Mouse (Mus musculus) testis, adult 2 months (tissue): ENCODE data around the gene Manba.

Experiments
- CTCF ChIP-seq: fragments of 200-500 bp; IDR thresholded peaks from 2 replicates; pipeline ENCODE4 v1.5.1; 2012; ENCODE audit warnings: low read depth, mild to moderate bottlenecking, inconsistent platforms, low read length, moderate library complexity; ENCODE audit not compliant: control insufficient read depth, insufficient read depth, insufficient replicate concordance
- POLR2A ChIP-seq: fragments of 200-500 bp; IDR thresholded peaks from 2 replicates; pipeline ENCODE4 v1.6.1; 2012; ENCODE audit warnings: low read depth, mild to moderate bottlenecking, inconsistent platforms, low read length, moderate library complexity; ENCODE audit not compliant: control insufficient read depth

DNA sequence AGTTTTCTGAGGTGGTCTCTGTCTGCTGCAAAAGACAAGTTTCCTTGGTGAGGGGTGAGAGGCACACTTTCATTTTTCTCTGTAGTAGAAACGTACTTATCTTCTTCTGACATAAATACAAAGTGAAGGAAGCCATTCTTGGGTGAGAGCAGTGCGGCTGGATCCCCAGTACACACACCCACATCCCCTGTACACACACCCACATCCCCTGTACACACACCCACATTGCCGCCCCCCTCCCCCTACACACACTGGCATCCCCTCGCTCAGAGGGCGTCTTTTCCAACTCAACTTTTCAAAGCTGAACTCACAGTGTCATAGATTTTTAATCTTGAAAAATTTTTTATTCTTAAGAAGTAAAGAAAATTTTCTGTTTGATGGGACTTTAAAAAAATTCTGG lies 29.8 kb downstream of the Manba start:
- TF ChIP-seq CTCF (no peak), POLR2A (no peak)
